Mouse (Mus musculus) large intestine, adult 2 months (tissue): ENCODE measurements around the gene Abca8b. TPM values are rescaled to one million over a fixed set of nuclear protein-coding genes. Genes with fewer than 3 reads are reported as not detected.
"Not testable (repeated sequence)": the region's sequence is repeated elsewhere in the genome, so short reads cannot be mapped to it uniquely, and the experiment has no call there.

Experiments
- DNase-seq: peaks from one replicate; pipeline ENCODE4 v3.0.0-alpha.2; 2012; ENCODE audit warnings: low read depth, low spot score
- WGBS: fragments of 180-500 bp; shearing (Covaris S2); methylation state at CpG from one replicate; pipeline ENCODE4 v1.1.7; 2018; 5-methylcytosine and 5-hydroxymethylcytosine counted together
- polyA plus RNA-seq: library from polyadenylated mRNA; depleted of rRNA; stranded (reverse); fragments of >200 nt; gene quantifications from 2 replicates; pipeline ENCODE4 v1.2.3, GENCODE M21; 2012

Gene Abca8b
- polyA plus RNA-seq, 1 experiment, result 0.25 TPM

- 86% methylated on average over 3 of the region's 3 CpGs for WGBS
- DNase-seq, result no peak
These were observed 73.4 kb downstream of the Abca8b start for GRCm38 (mm10) chr11:109922236-109922635.

- no peak for DNase-seq
- WGBS, result 58% methylated on average over 2 of the region's 2 CpGs
These were observed 76.2 kb downstream of the Abca8b start for GRCm38 (mm10) chr11:109919480-109919879.

- DNase-seq, result no peak
- 85% methylated on average over 10 of the region's 10 CpGs for WGBS
These were observed 79.0 kb downstream of the Abca8b start for GRCm38 (mm10) chr11:109916654-109917053.

- 93% methylated on average over 8 of the region's 8 CpGs for WGBS
- DNase-seq, result not testable (repeated sequence)
These were observed 82.5 kb downstream of the Abca8b start for GRCm38 (mm10) chr11:109913156-109913555.

GRCm38 (mm10) chr11:109912118-109912517, 83.5 kb downstream of the Abca8b start:
- DNase-seq, result not testable (repeated sequence)
- WGBS, result 84% methylated on average over 1 of the region's 1 CpGs

- 65% methylated on average over 2 of the region's 2 CpGs for WGBS
These were observed 85.8 kb downstream of the Abca8b start for GRCm38 (mm10) chr11:109909801-109910200.

GRCm38 (mm10) chr11:109908207-109909031, 87.2 kb downstream of the Abca8b start:
- DNase-seq, result no peak
- WGBS, result 56% methylated on average over 10 of the region's 10 CpGs

More at GRCm38 (mm10) chr11:109909801-109910200, 85.8 kb downstream of the Abca8b start:
- DNase-seq, result no peak

- no peak for DNase-seq
- WGBS, result 90% methylated on average over 2 of the region's 2 CpGs
These were observed 88.1 kb downstream of the Abca8b start for GRCm38 (mm10) chr11:109907508-109907907.

GRCm38 (mm10) chr11:109902616-109903598, 92.7 kb downstream of the Abca8b start:
- no peak for DNase-seq
- 17% methylated on average over 6 of the region's 6 CpGs for WGBS

- no peak for DNase-seq
- 43% methylated on average over 4 of the region's 4 CpGs for WGBS
These were observed 95.0 kb downstream of the Abca8b start for GRCm38 (mm10) chr11:109900491-109901241.

GRCm38 (mm10) chr11:109898791-109899467, 96.7 kb downstream of the Abca8b start:
- WGBS, result 49% methylated on average over 6 of the region's 6 CpGs
- no peak for DNase-seq

GRCm38 (mm10) chr11:109895952-109896530, 99.6 kb downstream of the Abca8b start:
- WGBS, result 60% methylated on average over 6 of the region's 6 CpGs

GRCm38 (mm10) chr11:109895496-109895895, 100.1 kb downstream of the Abca8b start:
- WGBS, result 79% methylated on average over 4 of the region's 4 CpGs
- no peak for DNase-seq

More at GRCm38 (mm10) chr11:109895952-109896530, 99.6 kb downstream of the Abca8b start:
- no peak for DNase-seq

- no peak for DNase-seq
- 53% methylated on average over 3 of the region's 3 CpGs for WGBS
These were observed 101.5 kb downstream of the Abca8b start for GRCm38 (mm10) chr11:109893894-109894804.

- DNase-seq, result no peak
- 62% methylated on average over 4 of the region's 4 CpGs for WGBS
These were observed 103.7 kb downstream of the Abca8b start for GRCm38 (mm10) chr11:109891989-109892386.

GRCm38 (mm10) chr11:109891371-109891988, 104.2 kb downstream of the Abca8b start:
- no peak for DNase-seq
- WGBS, result 82% methylated on average over 8 of the region's 8 CpGs

- no peak for DNase-seq
- 91% methylated on average over 4 of the region's 4 CpGs for WGBS
These were observed 106.0 kb downstream of the Abca8b start for GRCm38 (mm10) chr11:109889595-109889994.
